Comparison of ENCODE assay signal across 23 mouse cellular contexts in the genomic region with DNA sequence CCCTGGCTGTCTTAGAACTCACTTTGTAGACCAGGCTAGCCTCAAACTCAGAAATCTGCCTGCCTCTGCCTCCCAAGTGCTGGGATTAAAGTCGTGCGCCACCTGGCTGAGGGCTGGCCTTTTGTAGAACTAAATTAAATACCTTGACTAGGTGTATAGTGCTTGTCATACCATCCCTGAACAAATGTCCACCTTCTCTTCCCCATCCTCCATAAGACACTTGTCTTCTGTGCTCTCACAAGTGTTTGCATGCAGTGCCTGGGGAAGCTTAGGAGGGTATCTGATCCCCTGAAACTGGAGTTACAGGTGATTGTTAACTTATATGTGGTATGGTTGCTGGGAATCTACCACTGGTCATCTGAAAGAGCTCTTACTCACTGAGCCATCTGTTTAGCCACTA. TPM values are rescaled to one million over a fixed set of nuclear protein-coding genes. Genes with fewer than 3 reads are reported as not detected.
A peak's percentile ranks its signal among the peaks of the same experiment; 100 is the strongest.
DNase-seq lines count a peak whose midpoint lies in the region; ATAC-seq and TF ChIP-seq lines count a peak whose summit lies in the region.
"Had no signal": no experiment of that assay in that cellular context is flagged by ENCODE, and none has a peak within 500 bp of the region (broad histone marks: within the 10 kb centered on the region; RNA-seq: fewer than 3 reads in every experiment).

No protein-coding gene starts in this region.

- H3K36me3 ChIP-seq in lung, embryonic 14.5 days (ENCODE audit: insufficient read depth): peaks cover 60% of the 10 kb centered on the region
- H3K36me3 ChIP-seq in MEL (ENCODE audit: control insufficient read depth in 1 of 2, insufficient read depth in 2 of 2, low read length in 2 of 2): peaks cover 0 to 20% of the 10 kb centered on the region in 2 experiments; a peak in 2 of 4 replicates
- H3K36me3 ChIP-seq in midbrain, postnatal 0 days (ENCODE audit: insufficient read depth, low read length): peaks cover 23% of the 10 kb centered on the region

- H3K4me3 ChIP-seq in lung, embryonic 14.5 days (ENCODE audit: low read depth, low read length): no peak overlapping the region
- no peak overlapping the region for H3K4me3 ChIP-seq in MEL (ENCODE audit: control insufficient read depth in 1 of 2, insufficient read depth in 1 of 2, low read depth in 2 of 2, low read length in 2 of 2)
- no peak overlapping the region for H3K4me3 ChIP-seq in midbrain, postnatal 0 days (ENCODE audit: low read depth, low read length)
- H3K4me3 ChIP-seq: embryonic facial prominence, embryonic 13.5 days; embryonic facial prominence, embryonic 15.5 days; erythroblast, embryonic 14.5 days; forebrain, embryonic 10.5 days; forebrain, embryonic 12.5 days had no signal

- no peak for DNase-seq in lung, embryonic 14.5 days
- DNase-seq in lung, postnatal 10 days: no peak
- no peak for DNase-seq in MEL (ENCODE audit: low read depth, low spot score)
- DNase-seq in layer of hippocampus, adult 18-20 months (ENCODE audit: low spot score in 2 of 2): no peak
- DNase-seq in midbrain, postnatal 0 days (ENCODE audit: low spot score): no peak
- DNase-seq: adrenal gland, adult 2 months; adrenal gland, postnatal 10 days; adrenal gland, postnatal 25 days; cerebellum, adult 11 months; cerebellum, adult 18-20 months; cerebellum, adult 8-10 months; cerebellum, adult 9-11 months; cerebellum, postnatal 14 days; cerebellum, postnatal 36 days; embryo, embryonic 11 days had no signal

- no peak for TF ChIP-seq POLR2A in MEL (IDR thresholded peaks at IDR 0.05; ENCODE audit: control insufficient read depth in 1 of 2, insufficient read depth in 1 of 2, low read depth in 1 of 2, low read length in 2 of 2, poor library complexity in 1 of 2)

- H3K4me1 ChIP-seq in lung, embryonic 14.5 days (ENCODE audit: insufficient read depth): no peaks in the 10 kb centered on the region
- no peaks in the 10 kb centered on the region for H3K4me1 ChIP-seq in MEL (ENCODE audit: control insufficient read depth in 1 of 2, insufficient read depth in 2 of 2, low read length in 2 of 2)
- H3K4me1 ChIP-seq in midbrain, postnatal 0 days (ENCODE audit: insufficient read depth, low read length): no peaks in the 10 kb centered on the region
- H3K4me1 ChIP-seq: embryonic facial prominence, embryonic 13.5 days; embryonic facial prominence, embryonic 15.5 days; forebrain, embryonic 10.5 days; forebrain, embryonic 12.5 days had no signal

- H3K27ac ChIP-seq in lung, embryonic 14.5 days (ENCODE audit: low read depth): no peak overlapping the region
- H3K27ac ChIP-seq in MEL (ENCODE audit: control insufficient read depth, low read depth, low read length): no peak overlapping the region
- H3K27ac ChIP-seq in midbrain, postnatal 0 days (ENCODE audit: low read depth, low read length): no peak overlapping the region
- H3K27ac ChIP-seq: embryonic facial prominence, embryonic 13.5 days; embryonic facial prominence, embryonic 15.5 days; forebrain, embryonic 10.5 days; forebrain, embryonic 12.5 days had no signal

- WGBS in lung, embryonic 14.5 days: 88% methylated on average over 2 of the region's 2 CpGs
- WGBS in midbrain, postnatal 0 days: 86% methylated on average over 2 of the region's 2 CpGs

- no peaks in the 10 kb centered on the region for H3K9me3 ChIP-seq in lung, embryonic 14.5 days (ENCODE audit: low read depth, low read length)
- H3K9me3 ChIP-seq in MEL (replicated peaks; ENCODE audit: insufficient read depth, low read length): no peaks in the 10 kb centered on the region
- H3K9me3 ChIP-seq in midbrain, postnatal 0 days (ENCODE audit: low read length): no peaks in the 10 kb centered on the region
- H3K9me3 ChIP-seq: embryonic facial prominence, embryonic 13.5 days; embryonic facial prominence, embryonic 15.5 days; forebrain, embryonic 10.5 days; forebrain, embryonic 12.5 days; G1E had no signal

- H3K27me3 ChIP-seq in lung, embryonic 14.5 days (ENCODE audit: insufficient read depth, low read length): no peaks in the 10 kb centered on the region
- H3K27me3 ChIP-seq in MEL (ENCODE audit: control insufficient read depth in 1 of 2, insufficient read depth in 2 of 2, low read length in 2 of 2): no peaks in the 10 kb centered on the region
- no peaks in the 10 kb centered on the region for H3K27me3 ChIP-seq in midbrain, postnatal 0 days (ENCODE audit: insufficient read depth, low read length)
- H3K27me3 ChIP-seq: embryonic facial prominence, embryonic 13.5 days; embryonic facial prominence, embryonic 15.5 days; forebrain, embryonic 12.5 days had no signal

- 0 out of 2 replicates have a peak, but pooled peaks have one; percentile 6 for ATAC-seq in lung, embryonic 14.5 days (ENCODE audit: insufficient read depth)
- no peak for ATAC-seq in midbrain, postnatal 0 days (ENCODE audit: low FRiP score)
- ATAC-seq: forebrain, embryonic 14.5 days; forebrain, embryonic 16.5 days had no signal

- H3K79me2 ChIP-seq in MEL (ENCODE audit: control insufficient read depth, insufficient read depth, low read length, poor library complexity): no peaks in the 10 kb centered on the region

- TF ChIP-seq EP300 in MEL (IDR thresholded peaks at IDR 0.05; ENCODE audit: low read depth in 1 of 2, low read length in 2 of 2): no peak

- no peak overlapping the region for H3K4me2 ChIP-seq in lung, embryonic 14.5 days
- no peak overlapping the region for H3K4me2 ChIP-seq in midbrain, postnatal 0 days (ENCODE audit: low read depth, low read length, poor library complexity, severe bottlenecking)
- H3K4me2 ChIP-seq: embryonic facial prominence, embryonic 13.5 days; embryonic facial prominence, embryonic 15.5 days; forebrain, embryonic 12.5 days had no signal

- no peak for TF ChIP-seq RAD21 in MEL (IDR thresholded peaks at IDR 0.05; ENCODE audit: low read depth, low read length)

- TF ChIP-seq CTCF in lung, embryonic 14.5 days (IDR thresholded peaks at IDR 0.05; ENCODE audit: low read depth): no peak
- TF ChIP-seq CTCF in MEL (IDR thresholded peaks at IDR 0.05 in 2 of 3, conservative IDR thresholded peaks at IDR 0.05 in 1 of 3; ENCODE audit: control insufficient read depth in 1 of 3, insufficient read depth in 1 of 3, low read depth in 2 of 3, low read length in 3 of 3, poor library complexity in 1 of 3, severe bottlenecking in 1 of 3): no peak
- no peak for TF ChIP-seq CTCF in midbrain, postnatal 0 days (IDR thresholded peaks at IDR 0.05)

- no peak overlapping the region for H3K9ac ChIP-seq in lung, embryonic 14.5 days
- H3K9ac ChIP-seq in MEL (ENCODE audit: control insufficient read depth, low read depth, low read length, poor library complexity, severe bottlenecking): no peak overlapping the region
- no peak overlapping the region for H3K9ac ChIP-seq in midbrain, postnatal 0 days (replicated peaks; ENCODE audit: low read length, poor library complexity, severe bottlenecking)
- H3K9ac ChIP-seq: embryonic facial prominence, embryonic 13.5 days; embryonic facial prominence, embryonic 15.5 days; forebrain, embryonic 12.5 days had no signal

TF ChIP-seq in MEL, 35 proteins besides CTCF, POLR2A, EP300 and RAD21:
- peak; percentile 16 for TF ChIP-seq POLR2AphosphoS2 (IDR thresholded peaks at IDR 0.05; ENCODE audit: low read length)
- TF ChIP-seq GATA1 (IDR thresholded peaks at IDR 0.05; ENCODE audit: low read depth, low read length): no peak

RNA-seq across cellular contexts. Expression of gene Ptges3, which starts 8.4 kb away (rescaled TPM):
- polyA plus RNA-seq in lung, embryonic 14.5 days (2014; fragmentation: Nextera tagmentation; extraction: Ambion mirVana): 548 and 570 TPM in 2 replicates
- 233 and 240 TPM in 2 replicates for total RNA-seq in MEL (2012; rRNA removed)
- 100 to 1,000 TPM; 216 to 627 TPM for polyA plus RNA-seq in MEL (2012; ENCODE audit: insufficient read depth in 1 of 2, insufficient read length in 2 of 2, low read depth in 1 of 2, low replicate concordance in 2 of 2, missing spikeins in 1 of 2)
- total RNA-seq in layer of hippocampus, adult 18-20 months (2021): 100 to 1,000 TPM; 146 to 153 TPM
- 109 and 117 TPM in 2 replicates for total RNA-seq in midbrain, postnatal 0 days (2014; rRNA removed)
- 390 and 433 TPM in 2 replicates for polyA plus RNA-seq in midbrain, postnatal 0 days (2015; fragmentation: Nextera tagmentation; extraction: Ambion mirVana)

RNA-seq across cellular contexts. Expression of gene Naca, which starts 15.0 kb away (rescaled TPM):
- polyA plus RNA-seq in lung, embryonic 14.5 days (2014; fragmentation: Nextera tagmentation; extraction: Ambion mirVana): 921 and 936 TPM in 2 replicates
- 1,577 and 1,612 TPM in 2 replicates for total RNA-seq in MEL (2012; rRNA removed)
- polyA plus RNA-seq in MEL (2012; ENCODE audit: insufficient read depth in 1 of 2, insufficient read length in 2 of 2, low read depth in 1 of 2, low replicate concordance in 2 of 2, missing spikeins in 1 of 2): 1,000 to 10,000 TPM in 1 of 2 experiments, 100 to 1,000 TPM in 1; 202 to 1,039 TPM
- total RNA-seq in layer of hippocampus, adult 18-20 months (2021): 100 to 1,000 TPM; 338 to 356 TPM
- total RNA-seq in midbrain, postnatal 0 days (2014; rRNA removed): 415 and 452 TPM in 2 replicates
- polyA plus RNA-seq in midbrain, postnatal 0 days (2015; fragmentation: Nextera tagmentation; extraction: Ambion mirVana): 443 and 454 TPM in 2 replicates

RNA-seq across cellular contexts. Expression of gene Atp5b, which starts 32.7 kb away (rescaled TPM):
- 2,183 and 2,273 TPM in 2 replicates for polyA plus RNA-seq in lung, embryonic 14.5 days (2014; fragmentation: Nextera tagmentation; extraction: Ambion mirVana)
- total RNA-seq in MEL (2012; rRNA removed): 2,164 and 2,193 TPM in 2 replicates
- 1,000 to 10,000 TPM in 1 of 2 experiments, 100 to 1,000 TPM in 1; 545 to 2,318 TPM for polyA plus RNA-seq in MEL (2012; ENCODE audit: insufficient read depth in 1 of 2, insufficient read length in 2 of 2, low read depth in 1 of 2, low replicate concordance in 2 of 2, missing spikeins in 1 of 2)
- 1,000 to 10,000 TPM; 1,726 to 1,851 TPM for total RNA-seq in layer of hippocampus, adult 18-20 months (2021)
- total RNA-seq in midbrain, postnatal 0 days (2014; rRNA removed): 4,011 and 6,126 TPM in 2 replicates
- 2,103 and 2,155 TPM in 2 replicates for polyA plus RNA-seq in midbrain, postnatal 0 days (2015; fragmentation: Nextera tagmentation; extraction: Ambion mirVana)

RNA-seq across cellular contexts. Expression of gene Prim1, which starts 35.4 kb away (rescaled TPM):
- polyA plus RNA-seq in lung, embryonic 14.5 days (2014; fragmentation: Nextera tagmentation; extraction: Ambion mirVana): 95.7 and 101 TPM in 2 replicates
- total RNA-seq in MEL (2012; rRNA removed): 59.6 and 74.0 TPM in 2 replicates
- 10 to 100 TPM in 1 of 2 experiments, not detected in 1; 71.5 TPM for polyA plus RNA-seq in MEL (2012; ENCODE audit: insufficient read depth in 1 of 2, insufficient read length in 2 of 2, low read depth in 1 of 2, low replicate concordance in 2 of 2, missing spikeins in 1 of 2)
- 1 to 10 TPM; 6.8 to 7.4 TPM for total RNA-seq in layer of hippocampus, adult 18-20 months (2021)
- 19.8 and 30.1 TPM in 2 replicates for total RNA-seq in midbrain, postnatal 0 days (2014; rRNA removed)
- 33.5 and 33.6 TPM in 2 replicates for polyA plus RNA-seq in midbrain, postnatal 0 days (2015; fragmentation: Nextera tagmentation; extraction: Ambion mirVana)

RNA-seq across cellular contexts. Expression of gene Baz2a, which starts 41.0 kb away (rescaled TPM):
- 23.9 and 26.2 TPM in 2 replicates for polyA plus RNA-seq in lung, embryonic 14.5 days (2014; fragmentation: Nextera tagmentation; extraction: Ambion mirVana)
- total RNA-seq in MEL (2012; rRNA removed): 5.5 and 8.2 TPM in 2 replicates
- polyA plus RNA-seq in MEL (2012; ENCODE audit: insufficient read depth in 1 of 2, insufficient read length in 2 of 2, low read depth in 1 of 2, low replicate concordance in 2 of 2, missing spikeins in 1 of 2): 10 to 100 TPM; 33.8 to 46.0 TPM
- 10 to 100 TPM; 39.6 to 41.9 TPM for total RNA-seq in layer of hippocampus, adult 18-20 months (2021)
- total RNA-seq in midbrain, postnatal 0 days (2014; rRNA removed): 14.0 and 17.3 TPM in 2 replicates
- polyA plus RNA-seq in midbrain, postnatal 0 days (2015; fragmentation: Nextera tagmentation; extraction: Ambion mirVana): 8.0 and 9.3 TPM in 2 replicates
